Mouse (Mus musculus) CH12.LX (cell line): ENCODE measurements around the gene Esam. TPM values are rescaled to one million over a fixed set of nuclear protein-coding genes. Genes with fewer than 3 reads are reported as not detected.

Experiments used
- DNase-seq: peaks from one replicate; pipeline ENCODE4 v3.0.0-alpha.2; 2013; ENCODE audit errors: extremely low read depth
- H3K27ac ChIP-seq: 2 replicates; pipeline ENCODE4 v1.5.1; 2012; ENCODE audit warnings: low read depth, mild to moderate bottlenecking, control low read depth, moderate library complexity; ENCODE audit not compliant: insufficient read depth
- H3K27me3 ChIP-seq: replicated peaks from 2 replicates; pipeline ENCODE3; 2012; ENCODE audit warnings: inconsistent platforms
- H3K36me3 ChIP-seq, 2 experiments: replicated peaks in 1 of 2; 2 replicates each; pipeline versions ENCODE3 to v1.6.1; 2012; ENCODE audit warnings: inconsistent platforms in 1 of 2, low read length in 1 of 2, mild to moderate bottlenecking in 1 of 2, mixed read lengths in 1 of 2, moderate library complexity in 1 of 2; ENCODE audit not compliant: control insufficient read depth in 1 of 2, insufficient read depth in 1 of 2
- H3K4me1 ChIP-seq, 2 experiments: 2 replicates each; pipeline ENCODE4 v1.6.1; 2012; ENCODE audit warnings: inconsistent platforms in 1 of 2, moderate library complexity in 1 of 2; ENCODE audit not compliant: insufficient read depth in 2 of 2, control insufficient read depth in 1 of 2
- H3K4me2 ChIP-seq: 2 replicates; pipeline ENCODE4 v1.6.1; 2012; ENCODE audit warnings: low read depth, mild to moderate bottlenecking, control low read depth; ENCODE audit not compliant: poor library complexity, insufficient read depth, severe bottlenecking
- H3K4me3 ChIP-seq, 3 experiments: fragments of 150-350 bp in 1 of 3; sonication (generic) in 1 of 3; replicated peaks in 1 of 3; 2 replicates each; pipeline versions ENCODE3 to v1.5.1; 2011 to 2012; ENCODE audit warnings: low read depth in 2 of 3, low read length in 2 of 3, mild to moderate bottlenecking in 2 of 3, moderate library complexity in 2 of 3, control low read depth in 1 of 3, improper control_type of control experiment in 1 of 3, inconsistent platforms in 1 of 3, mixed read lengths in 1 of 3; ENCODE audit not compliant: poor library complexity in 1 of 3
- H3K79me2 ChIP-seq: replicated peaks from 2 replicates; pipeline ENCODE4 v1.6.1; 2012; ENCODE audit warnings: mild to moderate bottlenecking, moderate library complexity; ENCODE audit not compliant: control insufficient read depth, poor library complexity, insufficient read depth, severe bottlenecking; ENCODE audit errors: extremely low read depth
- H3K9ac ChIP-seq: 2 replicates; pipeline ENCODE4 v1.6.1; 2012; ENCODE audit warnings: low read depth, mild to moderate bottlenecking, control low read depth, moderate library complexity; ENCODE audit not compliant: insufficient read depth
- H3K9me3 ChIP-seq: replicated peaks from 2 replicates; pipeline ENCODE3; 2012; ENCODE audit warnings: low read length, inconsistent platforms, mixed read lengths
- BHLHE40 ChIP-seq: IDR thresholded peaks from 2 replicates; pipeline ENCODE4 v1.6.1; 2011; ENCODE audit warnings: mild to moderate bottlenecking, low read depth, low read length, improper control_type of control experiment
- CHD1 ChIP-seq: IDR thresholded peaks from 2 replicates; pipeline ENCODE4 v1.6.1; 2012; ENCODE audit warnings: low read depth, low read length, improper control_type of control experiment, inconsistent platforms
- CTCF ChIP-seq, 2 experiments: IDR thresholded peaks in 1 of 2; conservative IDR thresholded peaks in 1 of 2; 2 replicates each; pipeline ENCODE4 v1.5.1; 2011 to 2012; ENCODE audit warnings: low read depth in 2 of 2, low read length in 2 of 2, improper control_type of control experiment in 1 of 2, inconsistent platforms in 1 of 2, mild to moderate bottlenecking in 1 of 2, moderate library complexity in 1 of 2
- ETS1 ChIP-seq: conservative IDR thresholded peaks from 2 replicates; pipeline ENCODE4 v1.6.1; 2012; ENCODE audit warnings: low read depth, mild to moderate bottlenecking, inconsistent platforms, low read length, improper control_type of control experiment, moderate library complexity
- IRF4 ChIP-seq: IDR thresholded peaks from 2 replicates; pipeline ENCODE4 v1.6.1; 2014; ENCODE audit warnings: low read depth, mild to moderate bottlenecking, inconsistent platforms, low read length, improper control_type of control experiment
- JUN ChIP-seq: IDR thresholded peaks from 2 replicates; pipeline ENCODE4 v1.6.1; 2011; ENCODE audit warnings: low read depth, mild to moderate bottlenecking, low read length, improper control_type of control experiment, moderate library complexity; ENCODE audit not compliant: insufficient read depth
- MAFK ChIP-seq: IDR thresholded peaks from 2 replicates; pipeline ENCODE4 v1.6.1; 2011; ENCODE audit warnings: low read length, improper control_type of control experiment; ENCODE audit not compliant: insufficient replicate concordance
- RAD21 ChIP-seq: IDR thresholded peaks from 2 replicates; pipeline ENCODE4 v1.6.1; 2011; ENCODE audit warnings: low read depth, mild to moderate bottlenecking, low read length, improper control_type of control experiment, moderate library complexity
- SMC3 ChIP-seq: IDR thresholded peaks from 2 replicates; pipeline ENCODE4 v1.6.1; 2011; ENCODE audit warnings: low read depth, low read length, improper control_type of control experiment
- ZMIZ1 ChIP-seq: IDR thresholded peaks from 2 replicates; pipeline ENCODE4 v1.6.1; 2012; ENCODE audit warnings: low read depth, mild to moderate bottlenecking, inconsistent platforms, low read length, improper control_type of control experiment
- dilution Hi-C: fragments of 300-500 bp; cut with MboI; formaldehyde crosslinking; loops from 2 replicates; pipeline ENCODE4 v1.14.3; 2020; ENCODE audit warnings: low sequenced_read_pairs; ENCODE audit not compliant: extremely low pct_unique_long_range_greater_than_20kb, extremely low pct_ligation_motif_present
- in situ Hi-C: fragments of 300-500 bp; cut with MboI; formaldehyde crosslinking; loops from 3 replicates; pipeline ENCODE4 v1.14.3; 2019; ENCODE audit warnings: low sequenced_read_pairs, low pct_ligation_motif_present, low pct_unique_long_range_greater_than_20kb, mixed read lengths
- polyA plus RNA-seq: library from polyadenylated mRNA; unstranded; fragments of >175 nt; gene quantifications from 2 replicates; pipeline ENCODE4 v1.2.1, GENCODE M21; 2012; ENCODE audit warnings: low read depth; ENCODE audit not compliant: insufficient read length
- total RNA-seq, 2 experiments: library from RNA; depleted of rRNA; stranded (reverse); fragments of 300-350 nt in 1 of 2; fragments of >200 nt in 1 of 2; gene quantifications; 2 replicates each; pipeline ENCODE4 v1.2.3; 2012 to 2014

Esam gene
- total and polyA plus RNA-seq, 3 experiments = 0.21 to 0.42 (median 0.37) TPM

- dilution Hi-C loops (no loop called here), in situ Hi-C loops (no loop called here)
- TF ChIP-seq ETS1 = no peak
- no peak for TF ChIP-seq ZMIZ1
- no peak for TF ChIP-seq CHD1
- TF ChIP-seq CTCF (conservative IDR thresholded peaks at IDR 0.05 in 1 of 2, IDR thresholded peaks at IDR 0.05 in 1 of 2; ENCODE audit: low read depth in 2 of 2, low read length in 2 of 2) = no peak
- TF ChIP-seq IRF4 = no peak
- TF ChIP-seq MAFK = no peak
- no peak for TF ChIP-seq RAD21
- TF ChIP-seq JUN = no peak
- TF ChIP-seq SMC3 = no peak
- H3K4me1 ChIP-seq = no peaks in the 10 kb centered on the region
- H3K4me3 ChIP-seq = no peak overlapping the region
- H3K9ac ChIP-seq = no peak overlapping the region
- no peaks in the 10 kb centered on the region for H3K27me3 ChIP-seq
- H3K9me3 ChIP-seq = no peaks in the 10 kb centered on the region
- H3K4me2 ChIP-seq = no peak overlapping the region
- peaks cover 0 to 30% of the 10 kb centered on the region in 2 experiments for H3K36me3 ChIP-seq
- DNase-seq = no peak
- H3K27ac ChIP-seq = no peak overlapping the region
- H3K79me2 ChIP-seq = peaks cover 3% of the 10 kb centered on the region
These were observed 31.6 kb upstream of the Esam start for GRCm38 (mm10) chr9:37496325-37496724.

- Histone ChIP-seq H3K9ac (no peak overlapping the region), H3K4me1 (no peaks in the 10 kb centered on the region), H3K27ac (no peak overlapping the region), H3K36me3 (peaks cover 0 to 26% of the 10 kb centered on the region in 2 experiments), H3K27me3 (no peaks in the 10 kb centered on the region), H3K9me3 (no peaks in the 10 kb centered on the region), H3K4me2 (no peak overlapping the region), H3K4me3 (no peak overlapping the region), H3K79me2 (peaks cover 3% of the 10 kb centered on the region)
- dilution Hi-C loops = no loop called here
- TF ChIP-seq BHLHE40 = no peak
- no peak for DNase-seq
- in situ Hi-C loops = no loop called here
These were observed 27.7 kb upstream of the Esam start for GRCm38 (mm10) chr9:37500201-37500600.

- TF ChIP-seq MAFK (peak; percentile 60; the same call in 1 of the 2 replicates), BHLHE40 (no peak)
- in situ Hi-C loops (no loop called here), dilution Hi-C loops (no loop called here)
- Histone ChIP-seq H3K9ac (no peak overlapping the region), H3K4me3 (no peak overlapping the region), H3K36me3 (peaks cover 0 to 22% of the 10 kb centered on the region in 2 experiments), H3K4me1 (no peaks in the 10 kb centered on the region), H3K27ac (no peak overlapping the region), H3K79me2 (no peaks in the 10 kb centered on the region; the same call in 1 of the 2 replicates), H3K9me3 (no peaks in the 10 kb centered on the region), H3K27me3 (no peaks in the 10 kb centered on the region), H3K4me2 (no peak overlapping the region)
- DNase-seq = no peak
These were observed 26.7 kb upstream of the Esam start for GRCm38 (mm10) chr9:37501170-37501569.
